Mouse (Mus musculus): ENCODE measurements at regions not wholly inside any gene's neighbourhood (a gene's known extent, or its start where the extent isn't known, plus 50 kb on each side); places are given as distances from the start of the nearest gene placed in this dataset.

DNA sequence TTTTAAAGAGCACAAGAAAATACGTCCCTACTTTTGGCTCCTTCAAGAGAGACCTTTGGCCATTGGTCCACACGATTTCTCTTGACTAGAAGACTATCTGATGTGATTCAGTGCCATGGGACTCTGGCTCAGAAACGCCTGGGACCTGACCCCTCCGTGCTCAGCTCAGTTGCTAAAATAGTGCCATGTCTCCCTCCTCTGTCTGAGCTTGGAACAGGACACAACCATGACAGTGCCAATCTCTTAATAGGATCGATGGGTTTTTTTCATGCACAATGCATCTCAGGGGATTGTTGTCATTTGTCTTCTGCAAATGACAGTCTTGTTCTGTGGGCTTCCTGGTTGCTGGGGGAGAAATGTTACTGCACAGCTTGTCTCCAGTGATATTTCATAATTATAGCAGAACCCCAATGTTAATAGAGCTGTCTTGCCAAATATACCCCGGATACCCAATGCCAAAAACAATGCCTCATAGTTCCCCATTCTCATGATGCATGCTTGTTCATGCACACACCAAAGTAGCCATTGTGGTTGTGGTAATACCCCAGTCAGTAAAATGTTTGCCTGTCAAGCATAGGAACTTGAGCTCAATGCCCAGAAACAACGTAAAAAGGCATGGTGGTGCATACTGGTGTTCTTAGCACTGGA, 216.7 kb upstream of the Ercc4 start:
- no peak for TF ChIP-seq POLR2A (IDR thresholded peaks at IDR 0.05; ENCODE audit: borderline replicate concordance, control insufficient read depth, low read depth, low read length)
- TF ChIP-seq CTCF (IDR thresholded peaks at IDR 0.05; ENCODE audit: control insufficient read depth, insufficient read depth, low read length) = no peak

All from bone marrow, adult 2 months (tissue).